Mouse (Mus musculus) lung, postnatal 10 days (tissue): Measurements from ENCODE around the gene Ribc2.

Experiments
- DNase-seq: peaks from one replicate; pipeline ENCODE4 v3.0.0; 2021

Ribc2 gene

DNA sequence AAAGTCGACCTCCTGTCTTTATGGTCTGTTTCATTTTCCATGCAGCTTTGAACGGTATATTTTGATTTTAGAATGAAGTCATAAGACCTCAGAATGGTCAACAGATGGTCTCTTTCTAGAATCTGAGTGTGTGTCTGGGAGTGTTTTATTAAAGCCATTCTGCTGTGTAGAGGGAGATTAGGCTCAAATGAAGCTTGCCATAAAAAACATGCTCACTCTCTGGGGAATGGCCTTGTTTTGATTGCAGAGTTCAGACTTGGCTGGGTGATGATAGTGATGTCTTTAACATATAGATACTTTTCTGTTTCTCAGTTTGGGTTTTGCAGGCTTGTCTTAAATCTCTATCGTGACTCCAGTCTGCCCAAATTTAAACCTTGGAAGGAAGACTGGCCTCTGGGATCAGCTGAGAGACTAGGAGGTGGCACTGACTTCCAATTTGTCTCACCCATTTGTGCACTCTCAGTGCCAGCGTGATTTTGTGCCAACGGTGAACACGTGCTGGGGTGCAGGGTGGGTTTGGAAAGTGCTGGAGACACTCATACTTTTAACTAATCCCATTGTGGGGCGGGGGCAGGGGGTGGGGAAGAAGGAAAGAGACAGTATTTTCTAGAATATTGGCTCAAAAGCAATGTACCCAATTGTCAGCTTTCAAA lies 47.8 kb downstream of the Ribc2 start:
- no peak for DNase-seq

DNA sequence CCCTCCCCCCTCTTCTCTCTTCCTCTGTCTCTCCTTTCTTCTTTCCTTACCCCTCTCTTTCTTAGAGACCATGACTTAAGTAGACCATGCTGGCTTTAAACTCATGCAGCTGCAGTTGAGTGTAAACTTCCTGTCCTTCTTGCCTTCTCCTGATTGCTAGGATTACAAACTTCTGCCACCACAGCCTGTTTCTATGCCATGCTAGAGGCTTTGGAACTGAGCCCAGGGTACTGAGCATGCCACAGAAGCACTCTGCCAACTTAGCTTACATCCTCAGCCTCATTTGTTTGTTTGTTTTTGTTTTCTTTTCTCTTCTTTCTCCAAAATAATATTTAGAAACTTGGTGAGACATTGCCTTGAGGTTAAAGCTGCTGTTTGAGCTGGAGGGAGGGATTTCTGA lies 48.5 kb downstream of the Ribc2 start:
- no peak for DNase-seq

DNA sequence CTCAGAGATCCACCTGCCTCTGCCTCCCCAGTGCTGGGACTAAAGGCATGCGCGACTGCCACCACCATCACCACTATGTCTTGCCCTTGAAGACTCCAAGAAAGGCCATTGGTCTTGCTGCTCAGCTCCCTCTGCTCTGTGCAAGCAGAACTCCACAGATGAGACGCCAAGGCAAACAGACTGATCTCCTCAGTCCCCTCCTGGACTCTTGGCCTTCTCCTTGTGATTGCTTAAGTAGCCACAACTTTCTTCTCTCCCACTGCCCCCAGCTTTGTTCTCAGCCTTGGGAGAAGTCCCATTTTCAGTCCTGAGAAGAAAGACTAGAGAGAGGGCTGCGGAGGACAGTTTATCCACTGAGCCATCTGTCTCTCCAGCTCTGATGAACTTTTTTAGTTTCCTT lies 50.2 kb downstream of the Ribc2 start:
- DNase-seq: no peak

DNA sequence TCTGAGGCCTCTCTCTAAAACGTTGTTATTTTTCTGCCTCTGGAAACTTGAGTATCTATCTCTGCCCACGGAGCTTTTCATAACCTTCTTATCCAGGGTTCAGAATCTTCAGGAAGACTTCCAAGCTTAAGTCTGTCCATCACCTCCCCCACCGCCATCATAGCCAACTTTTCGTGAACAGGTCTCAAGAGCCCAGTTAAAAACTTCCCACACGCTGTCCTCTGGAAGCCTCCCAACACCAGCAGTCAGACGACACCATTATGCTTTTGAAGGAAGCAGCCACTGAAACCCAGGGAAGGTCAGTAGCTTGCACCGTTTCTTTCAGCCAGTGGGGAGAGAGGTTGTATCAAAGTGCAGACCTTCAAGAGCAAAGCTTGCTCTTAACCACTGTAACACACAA lies 55.0 kb downstream of the Ribc2 start:
- no peak for DNase-seq

DNA sequence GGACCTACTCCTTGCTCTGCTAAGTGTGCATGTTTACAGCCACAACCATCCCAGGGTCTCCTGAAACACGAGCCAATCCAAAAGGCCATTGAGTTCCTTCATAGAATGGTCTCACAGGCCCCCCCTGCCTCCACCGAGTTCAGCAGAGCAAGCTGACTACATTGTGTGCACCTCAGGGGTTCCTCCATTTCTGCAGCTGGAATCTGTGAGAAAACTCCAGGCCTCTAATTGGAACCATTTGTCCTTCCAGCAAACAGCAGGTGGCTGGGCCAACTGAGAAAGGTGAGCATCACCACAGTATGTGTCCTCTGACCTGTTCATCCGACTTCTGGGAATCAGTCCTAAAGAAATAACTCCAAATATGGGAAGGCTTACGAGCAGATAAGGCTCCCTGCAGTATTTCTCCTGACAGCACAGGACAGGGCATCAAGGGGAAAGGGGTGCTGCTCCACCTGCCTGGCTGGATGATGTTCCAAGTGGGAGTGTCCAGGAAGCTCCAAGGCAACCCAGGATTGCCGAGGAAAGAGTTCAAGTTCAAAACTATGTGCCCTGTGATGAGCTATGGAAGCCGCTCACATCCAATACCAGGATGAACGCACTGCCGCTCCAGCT lies 56.4 kb downstream of the Ribc2 start:
- DNase-seq: no peak
